Mouse (Mus musculus) lung, adult 2 months (tissue): ENCODE measurements at regions not wholly inside any gene's neighbourhood (a gene's known extent, or its start where the extent isn't known, plus 50 kb on each side); places are given as distances from the start of the nearest gene placed in this dataset.
A peak's percentile ranks its signal among the peaks of the same experiment; 100 is the strongest.

Experiments
- CTCF ChIP-seq: fragments of 200-500 bp; IDR thresholded peaks from 2 replicates; pipeline ENCODE4 v1.5.1; 2011; ENCODE audit warnings: mild to moderate bottlenecking, low read length, control low read depth; ENCODE audit not compliant: insufficient read depth
- POLR2A ChIP-seq: fragments of 200-500 bp; IDR thresholded peaks from 2 replicates; pipeline ENCODE4 v1.6.1; 2011; ENCODE audit warnings: low read depth, mild to moderate bottlenecking, control low read depth, low read length, borderline replicate concordance; ENCODE audit errors: extremely low read depth

DNA sequence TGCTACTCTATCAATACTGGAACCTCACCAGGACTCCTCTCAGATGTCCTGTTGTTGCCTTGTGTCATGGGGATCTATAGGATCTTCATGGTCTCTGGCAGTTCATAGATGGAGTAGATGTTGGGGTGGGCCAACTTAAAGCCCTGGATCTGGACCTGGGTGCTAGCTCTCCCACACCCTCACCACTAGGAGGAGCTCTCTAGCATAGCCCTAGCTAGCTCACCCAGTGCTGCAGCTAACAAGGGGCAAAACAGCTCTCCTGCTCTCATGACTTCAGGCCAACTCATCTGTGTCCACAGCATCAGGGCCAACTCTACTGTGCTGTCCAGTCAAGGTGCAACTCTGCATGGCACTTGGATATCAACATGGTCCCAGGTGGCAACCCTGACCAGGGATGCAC lies 118.3 kb downstream of the Fgf18 start:
- TF ChIP-seq CTCF (peak; percentile 80), POLR2A (no peak)
